Comparison of ENCODE assay signal across 13 mouse cellular contexts in the genomic region with DNA sequence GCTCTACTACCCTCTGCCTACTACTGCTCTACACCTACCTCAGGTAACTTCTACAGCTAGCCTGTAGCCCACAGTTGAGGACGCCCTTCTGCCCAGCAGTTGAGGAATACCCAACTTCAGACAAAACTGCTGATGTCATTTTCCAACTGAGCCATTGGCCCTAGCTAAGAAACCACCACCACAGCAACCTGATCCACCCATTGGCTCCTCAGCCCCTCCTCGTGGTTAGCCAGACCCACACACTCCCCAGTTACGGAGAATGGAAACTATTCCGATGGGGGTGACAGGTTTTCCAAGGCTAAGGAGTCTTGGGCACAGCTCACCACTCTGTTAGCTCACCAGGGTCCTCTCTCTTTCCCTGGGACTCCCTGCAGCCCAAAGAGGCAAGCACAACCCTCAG. TPM values are rescaled to one million over a fixed set of nuclear protein-coding genes. Genes with fewer than 3 reads are reported as not detected.
A peak's percentile ranks its signal among the peaks of the same experiment; 100 is the strongest.
DNase-seq lines count a peak whose midpoint lies in the region; ATAC-seq lines count a peak whose summit lies in the region.
"Had no signal": no experiment of that assay in that cellular context is flagged by ENCODE, and none has a peak within 500 bp of the region (broad histone marks: within the 10 kb centered on the region; RNA-seq: fewer than 3 reads in every experiment).

No protein-coding gene starts in this region.

- peaks cover 54% of the 10 kb centered on the region for H3K4me1 ChIP-seq in heart, embryonic 11.5 days (ENCODE audit: control insufficient read depth, insufficient read depth, low read length)
- peaks cover 65% of the 10 kb centered on the region for H3K4me1 ChIP-seq in embryonic facial prominence, embryonic 15.5 days

- H3K4me3 ChIP-seq in heart, embryonic 11.5 days (ENCODE audit: low read depth, low read length), result no peak overlapping the region
- no peak overlapping the region for H3K4me3 ChIP-seq in embryonic facial prominence, embryonic 15.5 days (replicated peaks)
- H3K4me3 ChIP-seq: erythroblast, embryonic 14.5 days had no signal

- 60% methylated on average over 4 of the region's 4 CpGs for WGBS in heart, embryonic 11.5 days (ENCODE audit: insufficient replicate concordance)
- WGBS in embryonic facial prominence, embryonic 15.5 days, result 48% methylated on average over 4 of the region's 4 CpGs

- H3K27ac ChIP-seq in heart, embryonic 11.5 days (ENCODE audit: low read depth, low read length), result peak overlapping the region; percentile 70; the same call in 1 of the 2 replicates
- H3K27ac ChIP-seq in embryonic facial prominence, embryonic 15.5 days (replicated peaks), result peak overlapping the region; percentile 83
- H3K27ac ChIP-seq: macrophage had no signal

- no peak for DNase-seq in heart, adult 9 months (ENCODE audit: low spot score in 2 of 2)
- DNase-seq in lung, postnatal 10 days, result peak; percentile 64
- DNase-seq in lung, postnatal 36 days, result no peak
- no peak for DNase-seq in ovary, postnatal 10 days (ENCODE audit: low spot score)
- no peak for DNase-seq in layer of hippocampus, postnatal 36 days
- DNase-seq: cerebellum, adult 9-11 months; thymus, postnatal 14 days had no signal

- H3K27me3 ChIP-seq in heart, embryonic 11.5 days (ENCODE audit: control insufficient read depth, insufficient read depth, low read length), result no peaks in the 10 kb centered on the region
- no peaks in the 10 kb centered on the region for H3K27me3 ChIP-seq in embryonic facial prominence, embryonic 15.5 days

- H3K9ac ChIP-seq in heart, embryonic 11.5 days (ENCODE audit: low read depth, low read length), result no peak overlapping the region
- H3K9ac ChIP-seq in embryonic facial prominence, embryonic 15.5 days, result no peak overlapping the region

- no peak for ATAC-seq in heart, embryonic 11.5 days (replicated peaks; ENCODE audit: insufficient number of reproducible peaks, low FRiP score, low TSS enrichment)
- peak; percentile 53; the same call in 1 of the 2 replicates for ATAC-seq in embryonic facial prominence, embryonic 15.5 days (ENCODE audit: insufficient number of reproducible peaks, low FRiP score, low TSS enrichment, low read depth)
- ATAC-seq: hindbrain, postnatal 0 days had no signal

- no peaks in the 10 kb centered on the region for H3K9me3 ChIP-seq in heart, embryonic 11.5 days (replicated peaks; ENCODE audit: control insufficient read depth, low read length)
- no peaks in the 10 kb centered on the region for H3K9me3 ChIP-seq in embryonic facial prominence, embryonic 15.5 days (replicated peaks)

- no peak overlapping the region for H3K4me2 ChIP-seq in heart, embryonic 11.5 days
- no peak overlapping the region for H3K4me2 ChIP-seq in embryonic facial prominence, embryonic 15.5 days (replicated peaks)

- no peaks in the 10 kb centered on the region for H3K36me3 ChIP-seq in heart, embryonic 11.5 days (ENCODE audit: control insufficient read depth, insufficient read depth, low read length)
- no peaks in the 10 kb centered on the region for H3K36me3 ChIP-seq in embryonic facial prominence, embryonic 15.5 days

RNA-seq across cellular contexts. Expression of a gene that starts 25.3 kb away (rescaled TPM):
- polyA plus RNA-seq in heart, embryonic 11.5 days (2014; fragmentation: Nextera tagmentation; extraction: Ambion mirVana), result 11.0 and 11.4 TPM in 2 replicates
- 28.3 and 28.9 TPM in 2 replicates for polyA plus RNA-seq in embryonic facial prominence, embryonic 15.5 days (2015; fragmentation: Nextera tagmentation; extraction: Ambion mirVana)
- total RNA-seq in layer of hippocampus, postnatal 36 days (2021), result 1 to 10 TPM; 9.2 to 10.0 TPM

RNA-seq across cellular contexts. Expression of a gene that starts 47.7 kb away (rescaled TPM):
- 233 and 290 TPM in 2 replicates for polyA plus RNA-seq in heart, embryonic 11.5 days (2014; fragmentation: Nextera tagmentation; extraction: Ambion mirVana)
- polyA plus RNA-seq in embryonic facial prominence, embryonic 15.5 days (2015; fragmentation: Nextera tagmentation; extraction: Ambion mirVana), result 338 and 362 TPM in 2 replicates
- 100 to 1,000 TPM; 357 TPM for total RNA-seq in layer of hippocampus, postnatal 36 days (2021)

RNA-seq across cellular contexts. Expression of a gene that starts 49.3 kb away (rescaled TPM):
- polyA plus RNA-seq in heart, embryonic 11.5 days (2014; fragmentation: Nextera tagmentation; extraction: Ambion mirVana), result 0.17 and 0.66 TPM in 2 replicates
- polyA plus RNA-seq in embryonic facial prominence, embryonic 15.5 days (2015; fragmentation: Nextera tagmentation; extraction: Ambion mirVana), result 0.14 and 0.27 TPM in 2 replicates
- 1 to 10 TPM; 1.1 to 1.6 TPM for total RNA-seq in layer of hippocampus, postnatal 36 days (2021)
- polyA plus RNA-seq: erythroblast, embryonic 14.5 days; large intestine, adult 2 months; macrophage had no signal

RNA-seq across cellular contexts. Expression of a gene that starts 50.1 kb away (rescaled TPM):
- 34.6 and 37.4 TPM in 2 replicates for polyA plus RNA-seq in heart, embryonic 11.5 days (2014; fragmentation: Nextera tagmentation; extraction: Ambion mirVana)
- 57.5 and 64.2 TPM in 2 replicates for polyA plus RNA-seq in embryonic facial prominence, embryonic 15.5 days (2015; fragmentation: Nextera tagmentation; extraction: Ambion mirVana)
- total RNA-seq in layer of hippocampus, postnatal 36 days (2021), result 10 to 100 TPM; 96.8 to 98.3 TPM
